Mouse (Mus musculus): Measurements from ENCODE around the gene Kcnma1.

DNA sequence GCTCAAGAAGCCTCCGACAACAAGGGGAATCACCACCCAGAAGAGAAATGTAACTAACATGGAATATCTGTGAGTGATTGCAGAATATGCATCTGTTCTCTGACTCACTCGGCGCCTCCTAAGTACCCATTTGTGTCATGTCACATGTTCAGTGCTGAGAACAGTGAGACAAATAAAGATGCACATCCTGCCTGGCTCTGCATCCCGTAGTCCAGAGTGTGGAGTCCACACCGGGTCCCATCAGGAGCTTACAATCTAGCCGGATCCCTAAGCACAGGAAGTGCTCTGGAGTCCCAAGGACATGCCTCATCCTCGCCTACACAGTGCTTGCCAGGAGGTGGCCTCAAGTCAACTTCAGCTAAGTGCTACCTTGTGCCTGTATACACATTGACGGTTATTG lies 32.1 kb downstream of the Kcnma1 start:
- no peak for TF ChIP-seq CTCF (conservative IDR thresholded peaks at IDR 0.05; ENCODE audit: insufficient read depth, insufficient read length, low read depth, low read length)
- no peak for TF ChIP-seq POLR2A (IDR thresholded peaks at IDR 0.05; ENCODE audit: low read depth, low read length)
